Mouse (Mus musculus): Measurements from ENCODE around the gene Map3k6. TPM values are rescaled to one million over a fixed set of nuclear protein-coding genes. Genes with fewer than 3 reads are reported as not detected.

Gene Map3k6
- total and polyA plus RNA-seq, 2 experiments from 2014 or later, result 5.8 to 11.7 TPM

GRCm38 (mm10) chr4:133240934-133241908 is 603 bp downstream of the Map3k6 start:
- peak; percentile 87 for DNase-seq (ENCODE audit: low spot score)
- TF ChIP-seq CTCF (IDR thresholded peaks at IDR 0.05; ENCODE audit: low read depth), result peak; percentile 14; the same call in 1 of the 2 replicates

GRCm38 (mm10) chr4:133241910-133242309 is 1.3 kb downstream of the Map3k6 start:
- no peak for TF ChIP-seq CTCF (IDR thresholded peaks at IDR 0.05; ENCODE audit: low read depth)

More at GRCm38 (mm10) chr4:133240934-133241908, 603 bp downstream of the Map3k6 start:
- Histone ChIP-seq H3K4me1 (ENCODE audit: insufficient read depth, low read length) (no peaks in the 10 kb centered on the region), H3K4me3 (ENCODE audit: low read length) (peak overlapping the region; percentile 55), H3K4me2 (ENCODE audit: low read depth, low read length) (peak overlapping the region; percentile 82), H3K27ac (peak overlapping the region; percentile 68; the same call in 1 of the 2 replicates), H3K9me3 (ENCODE audit: low read length) (no peaks in the 10 kb centered on the region), H3K36me3 (ENCODE audit: insufficient read depth, low read length) (no peaks in the 10 kb centered on the region), H3K27me3 (ENCODE audit: insufficient read depth, low read length) (peaks cover 7% of the 10 kb centered on the region), H3K9ac (replicated peaks; ENCODE audit: low read length) (peak overlapping the region; percentile 65)
- WGBS, result 1% methylated on average over 77 of the region's 78 CpGs
- peak; percentile 93 for ATAC-seq

GRCm38 (mm10) chr4:133242710-133243109 is 2.1 kb downstream of the Map3k6 start:
- no peak for TF ChIP-seq CTCF (IDR thresholded peaks at IDR 0.05; ENCODE audit: low read depth)
- H3K4me1 ChIP-seq (ENCODE audit: insufficient read depth, low read length), result no peaks in the 10 kb centered on the region
- peaks cover 17% of the 10 kb centered on the region for H3K27me3 ChIP-seq (ENCODE audit: insufficient read depth, low read length)
- DNase-seq (ENCODE audit: low spot score) (no peak), ATAC-seq (no peak)
- no peak overlapping the region for H3K27ac ChIP-seq
- no peaks in the 10 kb centered on the region for H3K9me3 ChIP-seq (ENCODE audit: low read length)
- no peaks in the 10 kb centered on the region for H3K36me3 ChIP-seq (ENCODE audit: insufficient read depth, low read length)
- no peak overlapping the region for H3K4me2 ChIP-seq (ENCODE audit: low read depth, low read length)
- WGBS, result 49% methylated on average over 9 of the region's 9 CpGs
- no peak overlapping the region for H3K4me3 ChIP-seq (ENCODE audit: low read length)
- H3K9ac ChIP-seq (replicated peaks; ENCODE audit: low read length), result no peak overlapping the region

More at GRCm38 (mm10) chr4:133241910-133242309, 1.3 kb downstream of the Map3k6 start:
- Histone ChIP-seq H3K36me3 (ENCODE audit: insufficient read depth, low read length) (no peaks in the 10 kb centered on the region), H3K27me3 (ENCODE audit: insufficient read depth, low read length) (peaks cover 9% of the 10 kb centered on the region), H3K4me2 (ENCODE audit: low read depth, low read length) (peak overlapping the region; percentile 82), H3K4me3 (ENCODE audit: low read length) (peak overlapping the region; percentile 55), H3K27ac (no peak overlapping the region), H3K4me1 (ENCODE audit: insufficient read depth, low read length) (no peaks in the 10 kb centered on the region), H3K9ac (replicated peaks; ENCODE audit: low read length) (no peak overlapping the region; the same call in 1 of the 2 replicates), H3K9me3 (ENCODE audit: low read length) (no peaks in the 10 kb centered on the region)
- WGBS, result 42% methylated on average over 11 of the region's 11 CpGs
- DNase-seq (ENCODE audit: low spot score) (no peak), ATAC-seq (no peak)

- no peak overlapping the region for H3K9ac ChIP-seq (replicated peaks; ENCODE audit: low read length)
- no peak overlapping the region for H3K4me3 ChIP-seq (ENCODE audit: low read length)
- H3K27me3 ChIP-seq (ENCODE audit: insufficient read depth, low read length), result peaks cover 21% of the 10 kb centered on the region
- no peak for TF ChIP-seq CTCF (IDR thresholded peaks at IDR 0.05; ENCODE audit: low read depth)
- no peak overlapping the region for H3K27ac ChIP-seq
- no peak overlapping the region for H3K4me2 ChIP-seq (ENCODE audit: low read depth, low read length)
- H3K4me1 ChIP-seq (ENCODE audit: insufficient read depth, low read length), result no peaks in the 10 kb centered on the region
- DNase-seq (ENCODE audit: low spot score) (no peak), ATAC-seq (no peak)
- WGBS, result 49% methylated on average over 13 of the region's 13 CpGs
- no peaks in the 10 kb centered on the region for H3K36me3 ChIP-seq (ENCODE audit: insufficient read depth, low read length)
- no peaks in the 10 kb centered on the region for H3K9me3 ChIP-seq (ENCODE audit: low read length)
Measured at GRCm38 (mm10) chr4:133243538-133243937, 2.9 kb downstream of the Map3k6 start.

- 89% methylated on average over 1 of the region's 1 CpGs for WGBS
- DNase-seq (ENCODE audit: low spot score) (no peak), ATAC-seq (no peak)
- no peak for TF ChIP-seq CTCF (IDR thresholded peaks at IDR 0.05; ENCODE audit: low read depth)
- peaks cover 21% of the 10 kb centered on the region for H3K27me3 ChIP-seq (ENCODE audit: insufficient read depth, low read length)
- no peak overlapping the region for H3K4me2 ChIP-seq (ENCODE audit: low read depth, low read length)
- no peaks in the 10 kb centered on the region for H3K9me3 ChIP-seq (ENCODE audit: low read length)
- no peaks in the 10 kb centered on the region for H3K36me3 ChIP-seq (ENCODE audit: insufficient read depth, low read length)
- no peaks in the 10 kb centered on the region for H3K4me1 ChIP-seq (ENCODE audit: insufficient read depth, low read length)
- no peak overlapping the region for H3K27ac ChIP-seq
- no peak overlapping the region for H3K9ac ChIP-seq (replicated peaks; ENCODE audit: low read length)
- H3K4me3 ChIP-seq (ENCODE audit: low read length), result no peak overlapping the region
Measured at GRCm38 (mm10) chr4:133244289-133244688, 3.7 kb downstream of the Map3k6 start.

- H3K4me2 ChIP-seq (ENCODE audit: low read depth, low read length), result no peak overlapping the region
- H3K9me3 ChIP-seq (ENCODE audit: low read length), result no peaks in the 10 kb centered on the region
- H3K4me1 ChIP-seq (ENCODE audit: insufficient read depth, low read length), result 0 out of 2 replicates have a peak, but pooled peaks cover 6% of the 10 kb centered on the region
- no peaks in the 10 kb centered on the region for H3K36me3 ChIP-seq (ENCODE audit: insufficient read depth, low read length)
- no peak for ATAC-seq
- no peak for DNase-seq (ENCODE audit: low spot score)
- peaks cover 33% of the 10 kb centered on the region for H3K27me3 ChIP-seq (ENCODE audit: insufficient read depth, low read length)
- H3K9ac ChIP-seq (replicated peaks; ENCODE audit: low read length), result no peak overlapping the region
- H3K4me3 ChIP-seq (ENCODE audit: low read length), result no peak overlapping the region
- no peak for TF ChIP-seq CTCF (IDR thresholded peaks at IDR 0.05; ENCODE audit: low read depth)
- H3K27ac ChIP-seq, result no peak overlapping the region
- WGBS, result 29% methylated on average over 15 of the region's 15 CpGs
Measured at GRCm38 (mm10) chr4:133247072-133247471, 6.5 kb downstream of the Map3k6 start.

Data from hindbrain, postnatal 0 days (tissue).